In the genomic region with DNA sequence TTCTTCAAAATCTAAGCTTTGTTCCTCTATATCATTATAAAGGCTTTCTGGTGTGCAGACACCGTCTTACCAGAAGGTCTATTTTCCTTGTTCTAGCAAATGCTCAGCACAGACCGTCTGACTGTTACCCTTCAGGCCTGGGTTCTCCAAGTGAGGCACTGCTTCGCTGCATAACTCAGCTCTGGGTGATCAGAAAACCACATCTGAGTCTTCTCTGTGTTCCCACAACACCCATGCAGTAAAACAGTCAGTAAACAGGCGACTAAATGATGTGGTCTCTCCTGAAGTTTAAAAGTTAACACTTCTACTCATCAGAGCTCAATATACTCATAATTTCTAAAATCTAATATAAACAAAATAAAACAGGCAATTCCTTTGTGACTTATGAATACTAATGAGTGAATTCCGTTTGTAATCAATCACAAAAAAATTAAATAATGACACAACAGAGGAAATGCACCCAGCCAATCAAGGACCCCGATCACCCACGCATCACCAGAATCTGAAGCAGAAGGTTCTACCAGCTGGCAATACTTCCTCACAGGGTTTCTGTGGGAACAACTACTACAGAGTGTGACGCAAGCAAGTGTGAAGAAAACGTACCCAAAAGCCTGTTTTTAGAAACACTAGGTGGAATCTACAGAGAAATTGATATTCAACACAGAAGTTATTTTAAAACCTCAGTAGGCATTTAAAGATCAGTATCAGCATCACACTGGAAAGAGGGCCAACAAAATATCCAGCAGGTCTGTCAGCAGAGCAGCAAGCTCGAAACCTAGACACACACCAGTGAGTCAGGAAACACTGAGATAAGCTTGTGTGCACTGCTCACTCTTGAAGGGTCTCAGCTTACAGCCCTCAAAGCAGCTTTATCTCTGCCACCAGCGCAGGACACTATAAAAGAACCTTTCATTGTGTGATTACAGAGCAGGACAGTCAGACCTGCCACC, we compare ENCODE assay signal across 8 mouse cellular contexts. TPM values are rescaled to one million over a fixed set of nuclear protein-coding genes. Genes with fewer than 3 reads are reported as not detected.
DNase-seq lines count a peak whose midpoint lies in the region; ATAC-seq lines count a peak whose summit lies in the region.
"Had no signal": no experiment of that assay in that cellular context is flagged by ENCODE, and none has a peak within 500 bp of the region (broad histone marks: within the 10 kb centered on the region; RNA-seq: fewer than 3 reads in every experiment).

No protein-coding gene starts in this region.

- no peak overlapping the region for H3K9ac ChIP-seq in embryonic facial prominence, embryonic 14.5 days (ENCODE audit: low read depth, low read length)
- H3K9ac ChIP-seq: embryonic facial prominence, embryonic 15.5 days had no signal

- no peak overlapping the region; the same call in 1 of the 2 replicates for H3K27ac ChIP-seq in embryonic facial prominence, embryonic 14.5 days (replicated peaks; ENCODE audit: low read depth, low read length)
- H3K27ac ChIP-seq: embryonic facial prominence, embryonic 15.5 days had no signal

- peak; percentile 22 to 39 for DNase-seq in spleen, postnatal 36 days (ENCODE audit: low spot score in 2 of 2)
- DNase-seq in spleen, postnatal 10 days (ENCODE audit: low spot score in 2 of 2): no peak
- peak; percentile 26 for DNase-seq in embryonic facial prominence, embryonic 14.5 days (ENCODE audit: low spot score)
- peak; percentile 25 to 29 for DNase-seq in layer of hippocampus, postnatal 25 days (ENCODE audit: extremely low spot score in 1 of 2, low spot score in 1 of 2)
- DNase-seq in naive thymus-derived CD4-positive, alpha-beta T cell, adult 2 months (ENCODE audit: low read depth): peak; percentile 81
- DNase-seq in cerebellum, adult 18-20 months: no peak
- DNase-seq in kidney, postnatal 14 days: no peak

- no peak overlapping the region for H3K4me2 ChIP-seq in embryonic facial prominence, embryonic 14.5 days (ENCODE audit: low read depth, low read length)
- H3K4me2 ChIP-seq: embryonic facial prominence, embryonic 15.5 days had no signal

- ATAC-seq in embryonic facial prominence, embryonic 14.5 days (ENCODE audit: low read depth): no peak

- 60% methylated on average over 11 of the region's 11 CpGs for WGBS in embryonic facial prominence, embryonic 14.5 days

- H3K27me3 ChIP-seq in embryonic facial prominence, embryonic 14.5 days (replicated peaks; ENCODE audit: control insufficient read depth, insufficient read depth, low read length): no peaks in the 10 kb centered on the region
- H3K27me3 ChIP-seq: embryonic facial prominence, embryonic 15.5 days had no signal

- H3K9me3 ChIP-seq in embryonic facial prominence, embryonic 14.5 days (ENCODE audit: control insufficient read depth, low read length): 0 out of 2 replicates have a peak, but pooled peaks cover 3% of the 10 kb centered on the region
- H3K9me3 ChIP-seq: embryonic facial prominence, embryonic 15.5 days had no signal

- peaks cover 22% of the 10 kb centered on the region for H3K36me3 ChIP-seq in embryonic facial prominence, embryonic 14.5 days (ENCODE audit: control insufficient read depth, insufficient read depth, low read length)

- peaks cover 3% of the 10 kb centered on the region; the same call in 1 of the 2 replicates for H3K4me1 ChIP-seq in embryonic facial prominence, embryonic 14.5 days (ENCODE audit: control insufficient read depth, insufficient read depth, low read length)

- H3K4me3 ChIP-seq in embryonic facial prominence, embryonic 14.5 days (ENCODE audit: low read depth, low read length): no peak overlapping the region
- H3K4me3 ChIP-seq: embryonic facial prominence, embryonic 15.5 days had no signal

RNA-seq across cellular contexts. Expression of gene Thada, which starts 46.4 kb away (rescaled TPM):
- 6.2 and 6.9 TPM in 2 replicates for polyA plus RNA-seq in embryonic facial prominence, embryonic 14.5 days (2014; fragmentation: Nextera tagmentation; extraction: Ambion mirVana)
- 10 to 100 TPM; 12.2 to 15.7 TPM for total RNA-seq in layer of hippocampus, postnatal 25 days (2021)

Comparison
In these comparisons a context has a peak if more than half of its experiments do, and no peak if none do; other contexts are left out.
1. DNase-seq: peak in spleen, postnatal 36 days (2 of 2), embryonic facial prominence, embryonic 14.5 days (single experiment), layer of hippocampus, postnatal 25 days (2 of 2) and naive thymus-derived CD4-positive, alpha-beta T cell, adult 2 months (single experiment); none in spleen, postnatal 10 days (0 of 2), cerebellum, adult 18-20 months (0 of 2) and kidney, postnatal 14 days (single experiment).